Comparison of ENCODE assay signal across 8 mouse cellular contexts in the genomic region with DNA sequence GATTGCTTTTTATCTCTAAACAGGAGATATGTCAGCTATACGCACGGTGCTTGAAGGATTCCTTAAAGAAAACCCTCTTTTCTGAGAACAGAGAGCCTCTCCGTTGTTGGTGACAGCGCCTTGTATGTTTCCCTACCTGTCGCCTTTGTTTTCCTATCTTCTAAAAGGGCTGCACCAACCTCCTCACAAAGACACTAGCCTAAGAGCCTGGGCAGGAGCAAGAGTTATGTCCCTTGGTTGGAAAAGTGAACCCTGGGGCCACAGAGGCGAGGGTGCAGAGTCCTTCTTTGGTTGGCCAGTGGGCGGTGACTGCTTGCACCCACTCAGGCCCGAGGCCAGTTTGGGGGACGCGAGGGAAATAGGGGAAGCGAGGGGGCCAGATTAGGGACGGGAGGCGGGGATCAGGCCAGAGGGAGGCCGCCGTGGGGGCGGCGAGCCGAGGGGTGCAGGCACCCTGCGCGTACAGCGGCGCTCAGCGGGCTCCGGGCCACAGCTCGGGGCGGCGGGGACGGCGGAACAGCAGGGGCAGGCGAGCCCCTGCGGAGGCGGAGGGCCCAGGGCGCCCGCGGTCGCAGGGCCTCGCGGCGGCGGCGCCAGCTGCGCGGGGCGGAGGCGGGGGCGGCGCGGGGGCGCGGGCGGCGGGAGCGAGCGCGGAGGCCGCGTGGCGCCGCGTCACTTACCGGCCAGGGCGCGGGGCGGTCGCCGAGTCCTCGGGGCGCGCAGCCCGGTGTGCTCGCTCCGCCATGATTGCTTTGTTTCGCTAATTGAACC. TPM values are rescaled to one million over a fixed set of nuclear protein-coding genes. Genes with fewer than 3 reads are reported as not detected.
DNase-seq lines count a peak whose midpoint lies in the region; ATAC-seq lines count a peak whose summit lies in the region.

No protein-coding gene starts in this region.

- no peaks in the 10 kb centered on the region for H3K27me3 ChIP-seq in hindbrain, embryonic 11.5 days (ENCODE audit: control insufficient read depth, insufficient read depth, low read length)

- DNase-seq in T-cell, adult 2 months (ENCODE audit: low spot score), result peak; percentile 1
- DNase-seq in cerebellum, adult 9-10 months, result peak; percentile 13
- DNase-seq in frontal cortex, postnatal 10 days (ENCODE audit: low spot score in 2 of 2), result peak; percentile 35 to 60
- peak; percentile 79 for DNase-seq in hindbrain, embryonic 11.5 days (ENCODE audit: low spot score)
- peak; percentile 52 to 61 for DNase-seq in layer of hippocampus, postnatal 36 days
- peak; percentile 46 for DNase-seq in lung, postnatal 14 days
- peak; percentile 83 for DNase-seq in retina, postnatal 1 day
- peak; percentile 65 for DNase-seq in urinary bladder, adult 2 months (ENCODE audit: low spot score)

- ATAC-seq in hindbrain, embryonic 11.5 days (ENCODE audit: low FRiP score), result peak; percentile 95

- peak overlapping the region; percentile 94 for H3K9ac ChIP-seq in hindbrain, embryonic 11.5 days (ENCODE audit: low read depth, low read length)

- peak overlapping the region; percentile 44 for H3K4me2 ChIP-seq in hindbrain, embryonic 11.5 days (replicated peaks; ENCODE audit: low read depth, low read length)

- H3K27ac ChIP-seq in hindbrain, embryonic 11.5 days (ENCODE audit: low read depth, low read length), result peak overlapping the region; percentile 95

- H3K4me3 ChIP-seq in hindbrain, embryonic 11.5 days (ENCODE audit: low read depth, low read length), result peak overlapping the region; percentile 60

- WGBS in hindbrain, embryonic 11.5 days, result 2% methylated on average over 44 of the region's 73 CpGs

- no peaks in the 10 kb centered on the region for H3K9me3 ChIP-seq in hindbrain, embryonic 11.5 days (ENCODE audit: control insufficient read depth, low read length)

- no peaks in the 10 kb centered on the region for H3K4me1 ChIP-seq in hindbrain, embryonic 11.5 days (replicated peaks; ENCODE audit: control insufficient read depth, insufficient read depth, low read length)

- H3K36me3 ChIP-seq in hindbrain, embryonic 11.5 days (ENCODE audit: control insufficient read depth, insufficient read depth, low read length), result no peaks in the 10 kb centered on the region

RNA-seq across cellular contexts. Expression of gene 5730522E02Rik, which starts 0.6 kb away (rescaled TPM):
- polyA plus RNA-seq in hindbrain, embryonic 11.5 days (2014; fragmentation: Nextera tagmentation; extraction: Ambion mirVana), result 7.4 and 8.0 TPM in 2 replicates
- 10 to 100 TPM; 11.2 TPM for total RNA-seq in layer of hippocampus, postnatal 36 days (2021)
- polyA plus RNA-seq in urinary bladder, adult 2 months (2012; rRNA removed), result 0.07 and 0.09 TPM in 2 replicates

Comparison
In these comparisons a context has a peak if more than half of its experiments do, and no peak if none do; other contexts are left out.
1. Peak in every context shown above with its lines: DNase-seq, ATAC-seq, H3K4me3 ChIP-seq and H3K27ac ChIP-seq.
2. DNase-seq: peak in every context shown above with its lines; median percentile 83 in retina, postnatal 1 day; 79 in hindbrain, embryonic 11.5 days; 65 in urinary bladder, adult 2 months; 56 in layer of hippocampus, postnatal 36 days; 48 in frontal cortex, postnatal 10 days; 46 in lung, postnatal 14 days; 13 in cerebellum, adult 9-10 months; 1 in T-cell, adult 2 months.